Mouse (Mus musculus) left cerebral cortex, adult 11 months (tissue): ENCODE measurements around the gene Vmn1r121.
"Not testable (repeated sequence)": the region's sequence is repeated elsewhere in the genome, so short reads cannot be mapped to it uniquely, and the experiment has no call there.

Experiments used
- DNase-seq: peaks from one replicate; pipeline ENCODE4 v3.0.0; 2022; ENCODE audit warnings: low spot score

Vmn1r121 gene

DNA sequence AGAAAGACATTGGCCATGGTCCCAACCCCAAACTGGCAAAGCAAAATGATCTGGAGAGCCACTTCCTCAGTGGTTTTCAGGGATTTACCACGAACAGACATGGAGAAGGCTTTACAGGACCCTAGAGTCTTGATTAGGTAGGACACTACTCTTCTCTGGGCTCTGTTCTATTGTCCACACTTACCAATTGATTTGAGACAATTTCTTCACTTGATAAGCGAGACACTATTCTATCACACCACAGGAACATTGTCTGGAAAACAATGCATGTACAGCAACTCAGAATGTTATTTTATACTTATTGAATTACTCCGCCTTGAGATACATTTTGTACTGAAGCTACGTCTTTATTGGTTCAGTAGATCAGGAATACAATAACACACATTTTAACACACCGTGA is at the start of gene Vmn1r121:
Vmn1r121 (minus strand) TSS at position 101 of the 400 bp plus-strand sequence.
- DNase-seq, result not testable (repeated sequence)

DNA sequence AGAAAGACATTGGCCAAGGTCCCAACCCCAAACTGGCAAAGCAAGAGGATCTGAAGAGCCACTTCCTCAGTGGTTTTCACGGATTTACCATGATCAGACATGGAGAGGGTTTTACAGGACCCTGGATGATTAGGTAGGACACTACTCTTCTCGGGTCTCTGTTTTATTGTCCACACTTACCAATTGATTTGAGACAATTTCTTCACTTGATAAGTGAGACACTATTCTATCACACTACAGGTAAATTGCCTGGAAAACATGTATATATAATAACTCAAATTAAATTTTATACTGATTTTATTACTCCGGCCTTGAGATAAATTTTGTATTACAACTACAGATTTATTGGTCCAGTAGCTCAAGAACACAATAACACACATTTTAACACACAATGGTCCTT is 35.7 kb upstream of the Vmn1r121 start, which contains the start of gene Vmn1r122:
Vmn1r122 (minus strand) TSS at position 101 of the 400 bp plus-strand sequence.
- DNase-seq, result not testable (repeated sequence)

- not testable (repeated sequence) for DNase-seq
These were observed 44.6 kb downstream of the Vmn1r121 start, which contains the start of gene Vmn1r120 for GRCm38 (mm10) chr7:21053684-21054083. Gene Vmn1r120, minus strand, starts transcription at chr7:21053784.
